Mouse (Mus musculus) cerebellum, adult 2 months (tissue): ENCODE results near the gene Ppp1r3f.

Experiments used
- CTCF ChIP-seq: fragments of 200-500 bp; IDR thresholded peaks from 2 replicates; pipeline ENCODE4 v1.5.1; 2011; ENCODE audit warnings: low read depth, mild to moderate bottlenecking, control low read depth, low read length, moderate library complexity, borderline replicate concordance; ENCODE audit not compliant: insufficient read depth
- POLR2A ChIP-seq: fragments of 200-500 bp; IDR thresholded peaks from 2 replicates; pipeline ENCODE4 v1.6.1; 2011; ENCODE audit warnings: low read length, control low read depth, borderline replicate concordance; ENCODE audit not compliant: insufficient read depth

DNA sequence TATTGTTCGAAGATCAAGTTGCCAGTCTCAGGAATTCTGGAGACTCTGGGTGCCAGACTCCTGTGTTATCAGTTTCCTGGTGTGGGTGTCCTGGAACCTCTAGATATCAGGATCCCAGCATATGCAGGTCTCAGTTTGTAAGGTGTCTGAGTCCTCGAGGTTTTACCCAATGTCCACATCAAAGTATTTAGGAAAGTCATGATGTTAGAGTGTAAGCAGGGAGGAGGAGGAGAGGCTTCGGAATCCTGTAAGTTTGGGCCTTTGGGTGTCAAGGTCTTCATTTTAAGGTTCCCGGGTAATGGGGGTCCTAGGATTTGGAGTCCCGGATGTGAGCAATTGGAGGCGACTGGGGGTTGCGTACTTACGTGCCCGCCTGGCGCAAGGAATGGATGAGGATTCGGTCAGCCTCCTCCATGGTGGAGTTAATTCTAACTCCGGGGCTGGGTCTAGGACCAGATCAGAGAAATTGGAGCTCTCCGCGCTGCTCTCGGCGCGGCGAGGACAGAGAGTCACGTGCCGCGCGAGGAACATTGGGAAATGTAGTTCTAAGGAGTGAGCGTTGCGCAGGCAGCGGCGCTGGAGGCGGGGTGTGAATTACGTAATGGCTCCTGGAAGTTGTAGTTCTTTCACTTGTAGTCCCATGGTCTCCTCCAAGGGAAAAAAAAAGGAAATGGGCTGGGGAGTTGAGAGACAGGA is 30.9 kb upstream of the Ppp1r3f start, which contains the start of gene Ccdc22:
- TF ChIP-seq POLR2A, result peak; percentile 50; the same call in 1 of the 2 replicates
- no peak for TF ChIP-seq CTCF
